Mouse (Mus musculus): ENCODE measurements at regions not wholly inside any gene's neighbourhood (a gene's known extent, or its start where the extent isn't known, plus 50 kb on each side); places are given as distances from the start of the nearest gene placed in this dataset.
A peak's percentile ranks its signal among the peaks of the same experiment; 100 is the strongest.

DNA sequence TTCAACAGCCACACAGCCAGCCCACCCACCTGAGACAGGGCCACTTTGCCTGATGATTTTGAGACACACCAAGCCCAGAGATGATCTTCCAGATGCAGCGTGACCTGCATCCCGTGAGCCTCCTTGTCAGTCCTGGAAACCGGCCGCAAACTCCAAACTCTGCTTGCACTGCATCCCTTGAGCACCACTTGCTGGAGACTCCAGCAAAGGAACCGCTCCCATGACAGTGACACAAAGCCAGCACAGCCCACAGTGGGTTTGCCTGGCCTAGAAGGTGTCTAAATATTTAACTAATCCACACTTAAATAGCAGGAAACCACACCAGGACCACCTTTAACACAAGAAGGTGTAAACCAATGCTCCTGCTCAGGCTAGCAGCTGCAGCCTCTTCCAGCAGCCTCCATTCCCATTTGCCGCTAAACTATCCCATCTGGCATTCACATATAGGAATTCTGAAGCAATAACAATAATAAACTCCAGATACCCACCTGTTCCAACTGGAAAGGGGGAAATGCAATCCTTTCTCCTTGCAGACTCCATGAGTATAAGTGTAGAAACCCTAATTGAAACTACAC is 106.2 kb upstream of the Kdm8 start:
- Histone ChIP-seq H3K36me3 (ENCODE audit: control insufficient read depth, insufficient read depth, low read length) (no peaks in the 10 kb centered on the region), H3K4me3 (ENCODE audit: control insufficient read depth, low read depth, low read length) (no peak overlapping the region), H3K27ac (ENCODE audit: control insufficient read depth, insufficient read depth, low read depth, low read length) (no peak overlapping the region), H3K27me3 (ENCODE audit: control insufficient read depth, insufficient read depth, low read length) (no peaks in the 10 kb centered on the region), H3K4me1 (ENCODE audit: control insufficient read depth, insufficient read depth, low read length) (no peaks in the 10 kb centered on the region)
- TF ChIP-seq POLR2A (IDR thresholded peaks at IDR 0.05; ENCODE audit: control insufficient read depth, low read depth, low read length) (no peak), CTCF (IDR thresholded peaks at IDR 0.05; ENCODE audit: control insufficient read depth, insufficient read depth, insufficient replicate concordance, low read depth, low read length) (no peak)

DNA sequence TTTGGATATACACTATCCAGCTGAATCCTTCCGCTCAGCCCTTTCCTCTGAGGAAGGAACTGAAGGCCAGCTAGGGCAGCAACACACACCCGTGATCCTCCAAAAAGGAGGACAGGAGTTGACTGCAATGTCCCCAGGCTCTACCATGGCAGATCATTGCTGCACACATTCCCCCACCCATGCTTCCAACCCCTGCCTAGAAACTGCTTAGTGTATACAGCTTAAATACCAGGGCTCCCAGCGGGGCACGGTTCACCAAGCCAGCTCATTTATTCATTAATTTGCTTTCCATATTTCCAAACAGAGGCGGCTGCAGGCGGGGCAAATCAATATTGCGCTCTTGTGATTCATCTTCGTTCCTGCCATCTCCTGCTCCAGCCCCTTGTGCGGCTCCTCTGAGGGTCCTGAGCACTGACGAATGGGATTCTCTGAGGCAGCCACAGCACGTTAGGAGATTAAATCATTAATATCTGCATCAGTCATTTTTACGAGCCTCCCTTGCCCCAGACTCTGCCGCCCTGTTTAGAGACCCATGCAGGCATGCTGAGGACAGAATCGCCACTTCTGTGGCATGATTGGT is 104.1 kb upstream of the Kdm8 start:
- TF ChIP-seq POLR2A (IDR thresholded peaks at IDR 0.05; ENCODE audit: control insufficient read depth, low read depth, low read length) (no peak), CTCF (IDR thresholded peaks at IDR 0.05; ENCODE audit: control insufficient read depth, insufficient read depth, insufficient replicate concordance, low read depth, low read length) (no peak)
- H3K4me3 ChIP-seq (ENCODE audit: control insufficient read depth, low read depth, low read length), result no peak overlapping the region
- no peak overlapping the region for H3K27ac ChIP-seq (ENCODE audit: control insufficient read depth, insufficient read depth, low read depth, low read length)
- H3K4me1 ChIP-seq (ENCODE audit: control insufficient read depth, insufficient read depth, low read length), result no peaks in the 10 kb centered on the region
- no peaks in the 10 kb centered on the region; the same call in 1 of the 2 replicates for H3K36me3 ChIP-seq (ENCODE audit: control insufficient read depth, insufficient read depth, low read length)
- no peaks in the 10 kb centered on the region for H3K27me3 ChIP-seq (ENCODE audit: control insufficient read depth, insufficient read depth, low read length)

GRCm38 (mm10) chr7:125349606-125350005 is 94.9 kb upstream of the Kdm8 start:
- no peaks in the 10 kb centered on the region for H3K36me3 ChIP-seq (ENCODE audit: control insufficient read depth, insufficient read depth, low read length)
- peak overlapping the region; percentile 98 for H3K27ac ChIP-seq (ENCODE audit: control insufficient read depth, insufficient read depth, low read depth, low read length)
- peaks cover 13% of the 10 kb centered on the region for H3K4me1 ChIP-seq (ENCODE audit: control insufficient read depth, insufficient read depth, low read length)
- H3K27me3 ChIP-seq (ENCODE audit: control insufficient read depth, insufficient read depth, low read length), result no peaks in the 10 kb centered on the region
- peak; percentile 73; the same call in 1 of the 2 replicates for TF ChIP-seq POLR2A (IDR thresholded peaks at IDR 0.05; ENCODE audit: control insufficient read depth, low read depth, low read length)
- TF ChIP-seq CTCF (IDR thresholded peaks at IDR 0.05; ENCODE audit: control insufficient read depth, insufficient read depth, insufficient replicate concordance, low read depth, low read length), result no peak
- peak overlapping the region; percentile 77 for H3K4me3 ChIP-seq (ENCODE audit: control insufficient read depth, low read depth, low read length)

GRCm38 (mm10) chr7:125354211-125354610 is 90.3 kb upstream of the Kdm8 start:
- Histone ChIP-seq H3K4me1 (ENCODE audit: control insufficient read depth, insufficient read depth, low read length) (peaks cover 13% of the 10 kb centered on the region), H3K4me3 (ENCODE audit: control insufficient read depth, low read depth, low read length) (no peak overlapping the region), H3K36me3 (ENCODE audit: control insufficient read depth, insufficient read depth, low read length) (no peaks in the 10 kb centered on the region), H3K27ac (ENCODE audit: control insufficient read depth, insufficient read depth, low read depth, low read length) (no peak overlapping the region), H3K27me3 (ENCODE audit: control insufficient read depth, insufficient read depth, low read length) (no peaks in the 10 kb centered on the region)
- no peak for TF ChIP-seq POLR2A (IDR thresholded peaks at IDR 0.05; ENCODE audit: control insufficient read depth, low read depth, low read length)
- no peak for TF ChIP-seq CTCF (IDR thresholded peaks at IDR 0.05; ENCODE audit: control insufficient read depth, insufficient read depth, insufficient replicate concordance, low read depth, low read length)

- Histone ChIP-seq H3K4me3 (ENCODE audit: control insufficient read depth, low read depth, low read length) (no peak overlapping the region), H3K27ac (ENCODE audit: control insufficient read depth, insufficient read depth, low read depth, low read length) (no peak overlapping the region), H3K36me3 (ENCODE audit: control insufficient read depth, insufficient read depth, low read length) (no peaks in the 10 kb centered on the region), H3K27me3 (ENCODE audit: control insufficient read depth, insufficient read depth, low read length) (no peaks in the 10 kb centered on the region), H3K4me1 (ENCODE audit: control insufficient read depth, insufficient read depth, low read length) (peaks cover 13% of the 10 kb centered on the region)
- TF ChIP-seq POLR2A (IDR thresholded peaks at IDR 0.05; ENCODE audit: control insufficient read depth, low read depth, low read length) (no peak), CTCF (IDR thresholded peaks at IDR 0.05; ENCODE audit: control insufficient read depth, insufficient read depth, insufficient replicate concordance, low read depth, low read length) (no peak)
These were observed 89.5 kb upstream of the Kdm8 start for GRCm38 (mm10) chr7:125354956-125355355.

DNA sequence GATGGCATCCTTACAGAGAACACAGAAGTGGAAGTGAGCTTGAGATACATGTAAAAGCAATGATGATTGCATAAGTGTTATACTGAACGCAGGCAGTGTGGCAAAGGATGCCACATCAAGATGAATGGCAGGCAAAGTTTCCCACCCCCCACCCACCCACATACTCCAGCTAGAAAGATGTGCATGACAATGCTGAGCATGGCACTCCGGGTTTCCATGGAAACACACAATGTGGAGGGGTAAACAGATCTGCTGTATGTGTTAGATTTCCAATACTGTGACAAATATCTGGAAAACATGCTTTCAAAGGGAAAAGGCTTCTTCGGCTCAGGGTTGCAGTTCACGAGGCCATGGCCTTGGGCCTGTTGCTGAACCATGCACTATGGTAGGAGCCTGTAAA is 86.5 kb upstream of the Kdm8 start:
- H3K4me3 ChIP-seq (ENCODE audit: control insufficient read depth, low read depth, low read length), result no peak overlapping the region
- no peaks in the 10 kb centered on the region; the same call in 1 of the 2 replicates for H3K4me1 ChIP-seq (ENCODE audit: control insufficient read depth, insufficient read depth, low read length)
- no peaks in the 10 kb centered on the region for H3K27me3 ChIP-seq (ENCODE audit: control insufficient read depth, insufficient read depth, low read length)
- no peaks in the 10 kb centered on the region for H3K36me3 ChIP-seq (ENCODE audit: control insufficient read depth, insufficient read depth, low read length)
- H3K27ac ChIP-seq (ENCODE audit: control insufficient read depth, insufficient read depth, low read depth, low read length), result no peak overlapping the region
- TF ChIP-seq CTCF (IDR thresholded peaks at IDR 0.05; ENCODE audit: control insufficient read depth, insufficient read depth, insufficient replicate concordance, low read depth, low read length) (no peak), POLR2A (IDR thresholded peaks at IDR 0.05; ENCODE audit: control insufficient read depth, low read depth, low read length) (no peak)

DNA sequence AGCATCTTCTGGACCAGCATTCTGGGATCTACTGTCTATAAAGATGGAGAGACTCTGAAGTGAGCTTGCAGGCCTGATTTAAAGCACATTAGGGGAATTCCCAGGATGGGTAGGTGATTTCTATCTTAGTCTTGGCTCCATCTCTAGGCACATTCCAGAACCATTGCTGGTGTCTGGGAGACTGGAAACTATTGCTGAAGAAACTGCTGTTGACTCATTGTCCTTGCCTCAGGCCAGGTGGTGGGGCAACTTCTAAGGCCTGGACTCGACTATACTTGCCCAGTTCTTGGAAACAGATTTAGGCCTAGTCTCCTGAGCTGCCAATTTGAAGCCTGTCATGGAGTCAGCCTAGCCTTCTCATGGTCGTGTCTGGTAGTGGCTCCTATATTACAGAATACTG is 61.5 kb upstream of the Kdm8 start:
- Histone ChIP-seq H3K27me3 (ENCODE audit: control insufficient read depth, insufficient read depth, low read length) (no peaks in the 10 kb centered on the region), H3K4me3 (ENCODE audit: control insufficient read depth, low read depth, low read length) (no peak overlapping the region), H3K4me1 (ENCODE audit: control insufficient read depth, insufficient read depth, low read length) (no peaks in the 10 kb centered on the region), H3K27ac (ENCODE audit: control insufficient read depth, insufficient read depth, low read depth, low read length) (no peak overlapping the region), H3K36me3 (ENCODE audit: control insufficient read depth, insufficient read depth, low read length) (no peaks in the 10 kb centered on the region)
- no peak for TF ChIP-seq CTCF (IDR thresholded peaks at IDR 0.05; ENCODE audit: control insufficient read depth, insufficient read depth, insufficient replicate concordance, low read depth, low read length)
